Mouse (Mus musculus) hindbrain, postnatal 0 days (tissue): ENCODE results near the gene Slc2a10. TPM values are rescaled to one million over a fixed set of nuclear protein-coding genes. Genes with fewer than 3 reads are reported as not detected.

Experiments
- ATAC-seq: fragments of 200-750 bp; cut with Nextera tagmentation; 2 replicates; pipeline ENCODE4 v1.8.0; 2017; ENCODE audit warnings: mild to moderate bottlenecking, moderate TSS enrichment, moderate library complexity
- DNase-seq: peaks from one replicate; pipeline ENCODE4 v3.0.0-alpha.2; 2015; ENCODE audit warnings: low spot score
- H3K27ac ChIP-seq: fragments of 300-500 bp; sonication (generic); 2 replicates; pipeline ENCODE4 v1.5.1; 2014; ENCODE audit warnings: mild to moderate bottlenecking
- H3K27me3 ChIP-seq: fragments of 300-500 bp; sonication (generic); 2 replicates; pipeline ENCODE4 v1.6.1; 2014; ENCODE audit warnings: low read length, mixed read lengths; ENCODE audit not compliant: insufficient read depth
- H3K36me3 ChIP-seq: fragments of 300-500 bp; sonication (generic); 2 replicates; pipeline ENCODE4 v1.6.1; 2014; ENCODE audit warnings: low read length, mixed read lengths; ENCODE audit not compliant: insufficient read depth
- H3K4me1 ChIP-seq: fragments of 300-500 bp; sonication (generic); 2 replicates; pipeline ENCODE4 v1.6.1; 2014; ENCODE audit warnings: antibody characterized with exemption, low read length, mixed read lengths; ENCODE audit not compliant: insufficient read depth
- H3K4me2 ChIP-seq: fragments of 300-500 bp; sonication (generic); 2 replicates; pipeline ENCODE4 v1.6.1; 2014; ENCODE audit warnings: low read depth, mild to moderate bottlenecking, low read length, moderate library complexity, mixed read lengths
- H3K4me3 ChIP-seq: fragments of 300-500 bp; sonication (generic); 2 replicates; pipeline ENCODE4 v1.5.1; 2014; ENCODE audit warnings: low read length
- H3K9ac ChIP-seq: fragments of 300-500 bp; sonication (generic); replicated peaks from 2 replicates; pipeline ENCODE4 v1.6.1; 2014; ENCODE audit warnings: mild to moderate bottlenecking, low read length, moderate library complexity, mixed read lengths
- H3K9me3 ChIP-seq: fragments of 300-500 bp; sonication (generic); 2 replicates; pipeline ENCODE4 v1.6.1; 2016; ENCODE audit warnings: low read length, mixed read lengths
- CTCF ChIP-seq: IDR thresholded peaks from 2 replicates; pipeline ENCODE4 v1.5.1; 2016; ENCODE audit warnings: antibody characterized with exemption, control low read depth, low read depth
- WGBS: fragments of 180-500 bp; shearing (Covaris S2); extraction: QIAGEN DNeasy Blood & Tissue Kit; methylation state at CpG from one replicate; pipeline ENCODE4 v1.1.7; 2014; 5-methylcytosine and 5-hydroxymethylcytosine counted together
- polyA plus RNA-seq: library from polyadenylated mRNA; unstranded; fragments of >200 nt; fragmentation: Nextera tagmentation; extraction: Ambion mirVana; gene quantifications from 2 replicates; pipeline ENCODE4 v1.2.1, GENCODE M21; 2015
- total RNA-seq: library from RNA; depleted of rRNA; stranded (reverse); fragments of >200 nt; gene quantifications from 2 replicates; pipeline ENCODE4 v1.2.3, GENCODE M21; 2014

Gene Slc2a10
- total and polyA plus RNA-seq, 2 experiments from 2014 or later, result 2.8 to 4.5 TPM

DNA sequence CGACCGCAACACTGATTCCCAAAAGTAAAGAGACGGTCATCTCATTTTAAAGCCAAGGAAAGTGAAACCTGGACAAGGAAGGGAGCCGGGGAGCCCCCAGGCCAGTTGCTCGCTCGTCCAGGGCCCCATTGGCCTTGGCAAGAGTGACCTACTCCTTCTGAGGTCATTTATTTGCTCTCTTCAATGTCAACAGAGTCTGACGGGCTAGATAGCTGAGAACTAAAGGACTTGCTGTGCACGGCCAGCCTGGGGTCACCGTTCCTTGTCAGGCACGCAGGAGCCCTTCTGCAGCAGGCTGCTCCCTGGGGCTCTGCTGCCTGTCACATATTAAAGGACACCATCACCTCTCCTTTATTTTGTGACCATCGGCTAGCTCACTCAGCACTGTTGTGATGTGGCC lies 31.6 kb upstream of the Slc2a10 start:
- no peak for TF ChIP-seq CTCF
- ATAC-seq, result no peak
- H3K4me3 ChIP-seq, result no peak overlapping the region

DNA sequence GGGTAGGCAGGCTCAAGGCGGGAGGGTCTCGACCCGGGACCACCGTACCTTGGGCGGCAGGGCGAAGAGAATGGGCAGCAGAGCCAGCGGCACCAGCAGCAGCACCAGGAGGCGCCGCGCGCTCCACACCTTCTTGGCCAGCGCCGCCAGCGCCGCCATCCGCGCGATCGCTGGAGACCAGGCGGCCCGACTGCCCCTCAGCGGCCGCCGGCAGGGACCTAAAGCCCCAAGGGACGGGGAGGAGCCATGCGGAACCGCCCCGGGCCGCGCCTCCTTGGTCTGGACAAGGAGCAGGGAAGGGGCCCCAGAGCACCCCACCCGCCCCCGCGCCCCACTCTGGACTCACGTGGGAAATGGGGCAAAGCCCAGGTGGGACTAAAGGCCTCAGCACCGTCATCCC lies 30.6 kb upstream of the Slc2a10 start, which contains the start of gene Slc13a3:
Gene Slc13a3, minus strand, starts transcription at position 228 of the 400 bp plus-strand sequence.
- WGBS, result 2% methylated on average over 32 of the region's 35 CpGs
- no peak for TF ChIP-seq CTCF
- DNase-seq (peak; percentile 36), ATAC-seq (peak; percentile 53; the same call in 1 of the 2 replicates)
- Histone ChIP-seq H3K4me1 (no peaks in the 10 kb centered on the region), H3K9me3 (no peaks in the 10 kb centered on the region), H3K36me3 (no peaks in the 10 kb centered on the region), H3K27me3 (no peaks in the 10 kb centered on the region; the same call in 1 of the 2 replicates), H3K9ac (peak within 1 kb of the TSS; percentile 21; the same call in 1 of the 2 replicates), H3K4me3 (peak within 1 kb of the TSS; percentile 18; the same call in 1 of the 2 replicates), H3K27ac (no peak within 1 kb of the TSS), H3K4me2 (peak within 1 kb of the TSS; percentile 55)

More for the DNA sequence above, 31.6 kb upstream of the Slc2a10 start:
- Histone ChIP-seq H3K27ac (no peak overlapping the region), H3K27me3 (no peaks in the 10 kb centered on the region; the same call in 1 of the 2 replicates), H3K9ac (no peak overlapping the region), H3K4me1 (no peaks in the 10 kb centered on the region), H3K36me3 (no peaks in the 10 kb centered on the region), H3K9me3 (no peaks in the 10 kb centered on the region), H3K4me2 (peak overlapping the region; percentile 55; the same call in 1 of the 2 replicates)
- no peak for DNase-seq
- WGBS, result 73% methylated on average over 11 of the region's 11 CpGs

DNA sequence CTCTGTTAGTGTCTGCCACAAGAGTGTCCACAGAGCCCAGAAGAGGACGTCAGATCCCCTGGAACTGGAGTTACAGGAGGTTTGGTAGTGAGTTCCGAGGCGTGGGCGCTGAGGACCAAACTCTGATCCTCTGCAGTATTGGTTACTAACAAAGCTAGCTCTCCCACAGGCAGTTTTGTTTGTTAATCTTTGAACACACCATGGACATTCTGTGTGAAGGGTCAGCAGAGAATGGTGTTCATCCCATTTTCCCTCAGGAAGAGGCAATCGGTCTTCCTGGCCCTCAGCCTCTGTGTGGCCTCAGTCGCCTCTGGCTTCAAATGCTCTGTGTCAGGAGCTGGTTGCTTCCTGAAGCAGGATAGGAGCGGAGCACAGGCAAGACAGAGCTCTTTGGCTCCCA lies 28.2 kb upstream of the Slc2a10 start:
- Histone ChIP-seq H3K4me3 (no peak overlapping the region), H3K9me3 (no peaks in the 10 kb centered on the region), H3K27me3 (no peaks in the 10 kb centered on the region; the same call in 1 of the 2 replicates), H3K4me2 (no peak overlapping the region), H3K4me1 (no peaks in the 10 kb centered on the region), H3K9ac (no peak overlapping the region), H3K27ac (no peak overlapping the region), H3K36me3 (no peaks in the 10 kb centered on the region)
- no peak for ATAC-seq
- DNase-seq, result no peak
- 67% methylated on average over 7 of the region's 7 CpGs for WGBS
- TF ChIP-seq CTCF, result no peak

DNA sequence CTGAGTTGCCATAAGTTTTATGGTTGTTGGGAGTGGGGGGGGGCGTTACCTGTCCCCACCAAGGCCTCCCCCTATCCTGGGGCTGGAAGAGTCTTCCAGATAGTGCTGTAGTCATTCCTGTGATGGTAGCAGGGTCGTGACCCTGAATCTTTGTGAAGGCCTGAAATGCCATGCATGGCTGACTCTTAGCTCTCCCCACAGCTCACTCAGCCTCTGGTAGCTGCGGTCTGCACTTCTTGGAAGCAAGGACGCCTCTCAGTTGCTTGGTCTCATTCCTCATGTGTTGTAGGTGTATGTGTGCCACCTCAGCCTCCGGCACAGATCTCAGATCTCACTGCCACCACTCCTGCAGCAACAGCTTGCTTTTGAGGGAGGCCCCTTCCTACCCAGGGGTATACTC lies 27.7 kb upstream of the Slc2a10 start:
- Histone ChIP-seq H3K36me3 (no peaks in the 10 kb centered on the region), H3K9me3 (no peaks in the 10 kb centered on the region), H3K4me2 (no peak overlapping the region), H3K9ac (no peak overlapping the region), H3K27me3 (no peaks in the 10 kb centered on the region; the same call in 1 of the 2 replicates), H3K27ac (no peak overlapping the region), H3K4me3 (no peak overlapping the region), H3K4me1 (no peaks in the 10 kb centered on the region)
- WGBS, result 51% methylated on average over 5 of the region's 5 CpGs
- ATAC-seq (no peak), DNase-seq (no peak)
- TF ChIP-seq CTCF, result no peak

DNA sequence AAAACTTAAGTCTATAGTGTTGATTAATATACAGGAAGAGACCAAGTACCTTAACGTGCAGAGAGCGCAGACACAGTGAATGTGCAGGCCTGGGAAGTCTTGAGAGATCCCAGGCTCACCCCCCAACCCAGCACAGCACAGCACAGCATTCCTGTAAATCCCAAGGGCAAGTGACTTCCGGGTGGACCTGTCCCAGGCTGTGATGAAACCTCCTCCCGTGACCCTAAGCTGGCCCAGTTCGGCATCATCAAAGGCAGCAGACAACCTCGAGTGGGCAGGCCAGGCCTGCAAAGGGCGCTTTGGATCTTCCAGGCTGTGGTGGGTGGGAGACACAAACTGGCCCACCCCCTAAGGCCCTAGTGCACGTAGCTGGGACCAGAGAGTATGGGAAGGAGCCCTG lies 21.6 kb upstream of the Slc2a10 start:
- no peaks in the 10 kb centered on the region for H3K27me3 ChIP-seq
- DNase-seq, result no peak

DNA sequence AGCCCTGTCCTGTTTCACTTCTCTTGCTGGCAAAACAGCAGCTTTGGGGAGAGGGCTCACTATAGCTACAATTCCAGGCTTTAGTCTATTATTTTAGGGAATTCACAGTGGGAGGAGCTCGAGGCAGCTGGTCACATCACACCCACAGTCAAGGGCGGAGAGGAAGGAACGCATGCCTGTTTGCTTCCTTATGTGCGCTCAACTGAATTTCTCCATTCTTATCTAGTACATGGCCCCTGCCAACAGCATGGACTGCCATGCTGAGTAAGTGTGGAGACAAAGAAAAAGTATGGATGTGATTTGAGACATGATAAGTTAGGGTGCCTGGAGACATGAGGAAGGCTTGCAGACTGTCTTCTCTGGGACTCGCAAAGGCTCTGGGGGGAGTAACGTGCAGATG lies 19.4 kb upstream of the Slc2a10 start:
- H3K27me3 ChIP-seq, result no peaks in the 10 kb centered on the region
- WGBS, result 50% methylated on average over 6 of the region's 6 CpGs
- no peaks in the 10 kb centered on the region for H3K9me3 ChIP-seq
- H3K4me3 ChIP-seq, result no peak overlapping the region
- DNase-seq (no peak), ATAC-seq (no peak)
- H3K36me3 ChIP-seq, result peaks cover 10% of the 10 kb centered on the region; the same call in 1 of the 2 replicates
- no peak for TF ChIP-seq CTCF
- peaks cover 5% of the 10 kb centered on the region; the same call in 1 of the 2 replicates for H3K4me1 ChIP-seq
- H3K9ac ChIP-seq, result no peak overlapping the region
- no peak overlapping the region for H3K4me2 ChIP-seq
- no peak overlapping the region for H3K27ac ChIP-seq

More for the DNA sequence above, 21.6 kb upstream of the Slc2a10 start:
- whole genome bisulfite sequencing, result 66% methylated on average over 8 of the region's 8 CpGs
- Histone ChIP-seq H3K4me2 (no peak overlapping the region), H3K27ac (no peak overlapping the region), H3K4me3 (no peak overlapping the region), H3K9me3 (no peaks in the 10 kb centered on the region), H3K9ac (no peak overlapping the region), H3K4me1 (peaks cover 4% of the 10 kb centered on the region; the same call in 1 of the 2 replicates), H3K36me3 (no peaks in the 10 kb centered on the region)
- no peak for TF ChIP-seq CTCF
- no peak for ATAC-seq

DNA sequence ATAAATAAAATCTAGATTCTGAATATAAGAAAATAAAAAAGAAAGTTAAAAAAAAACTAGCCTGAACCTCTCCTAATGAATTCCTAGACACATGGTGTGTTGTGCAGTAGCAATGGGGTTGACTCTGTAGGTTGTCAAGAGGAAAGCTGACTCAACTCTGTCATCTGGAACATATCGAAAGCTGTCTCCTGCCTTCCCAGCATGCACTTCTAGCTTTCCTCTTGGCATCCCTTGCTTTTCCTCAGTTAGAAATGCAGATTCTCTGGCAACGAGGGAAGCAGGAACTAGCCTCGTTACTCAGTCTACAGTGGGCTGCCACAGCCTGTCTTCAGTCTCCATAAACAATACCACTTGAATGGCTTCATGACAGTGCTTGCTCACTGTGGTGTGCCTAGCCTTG lies 17.8 kb upstream of the Slc2a10 start:
- Histone ChIP-seq H3K9me3 (no peaks in the 10 kb centered on the region), H3K27ac (no peak overlapping the region), H3K27me3 (no peaks in the 10 kb centered on the region), H3K4me3 (no peak overlapping the region), H3K4me1 (peaks cover 5% of the 10 kb centered on the region; the same call in 1 of the 2 replicates), H3K36me3 (peaks cover 19% of the 10 kb centered on the region; the same call in 1 of the 2 replicates), H3K4me2 (no peak overlapping the region), H3K9ac (no peak overlapping the region)
- no peak for DNase-seq
- no peak for TF ChIP-seq CTCF
- no peak for ATAC-seq
- WGBS, result 69% methylated on average over 3 of the region's 3 CpGs
